Mouse (Mus musculus) adipocyte (in vitro differentiated cells): ENCODE data around the gene Emc9.

ENCODE experiments used
- DNase-seq: peaks from one replicate; pipeline ENCODE4 v3.0.0-alpha.2; 2016; ENCODE audit warnings: low spot score

Emc9 gene

GRCm38 (mm10) chr14:55560202-55561073, 24.7 kb downstream of the Emc9 start, which contains the start of gene A730061H03Rik:
A730061H03Rik (minus strand) TSS chr14:55560406.
- DNase-seq, result peak; percentile 96

DNA sequence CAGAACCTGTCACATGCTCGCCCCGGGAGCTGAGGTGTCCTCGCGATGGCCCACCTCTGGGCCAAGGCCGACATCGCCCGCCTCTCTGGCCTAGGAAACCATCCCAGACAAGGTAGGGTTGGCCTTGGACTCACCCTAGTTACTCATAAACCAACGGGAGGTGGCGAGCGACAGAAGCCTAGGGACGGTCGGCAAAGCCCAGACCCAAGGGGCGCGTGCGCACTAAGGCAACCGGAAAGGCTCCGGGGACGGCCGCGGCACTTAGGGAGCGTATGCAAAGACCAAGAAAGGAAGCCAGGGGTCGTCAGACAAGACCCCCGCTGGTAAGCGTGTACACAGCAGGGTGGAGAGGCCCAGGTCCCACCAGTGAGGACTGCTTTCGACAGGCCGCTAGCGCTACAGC, 25.3 kb downstream of the Emc9 start, which contains the start of gene Dcaf11:
Gene Dcaf11, plus strand, starts transcription at position 208 of the 403 bp plus-strand sequence.
- peak; percentile 89 for DNase-seq

DNA sequence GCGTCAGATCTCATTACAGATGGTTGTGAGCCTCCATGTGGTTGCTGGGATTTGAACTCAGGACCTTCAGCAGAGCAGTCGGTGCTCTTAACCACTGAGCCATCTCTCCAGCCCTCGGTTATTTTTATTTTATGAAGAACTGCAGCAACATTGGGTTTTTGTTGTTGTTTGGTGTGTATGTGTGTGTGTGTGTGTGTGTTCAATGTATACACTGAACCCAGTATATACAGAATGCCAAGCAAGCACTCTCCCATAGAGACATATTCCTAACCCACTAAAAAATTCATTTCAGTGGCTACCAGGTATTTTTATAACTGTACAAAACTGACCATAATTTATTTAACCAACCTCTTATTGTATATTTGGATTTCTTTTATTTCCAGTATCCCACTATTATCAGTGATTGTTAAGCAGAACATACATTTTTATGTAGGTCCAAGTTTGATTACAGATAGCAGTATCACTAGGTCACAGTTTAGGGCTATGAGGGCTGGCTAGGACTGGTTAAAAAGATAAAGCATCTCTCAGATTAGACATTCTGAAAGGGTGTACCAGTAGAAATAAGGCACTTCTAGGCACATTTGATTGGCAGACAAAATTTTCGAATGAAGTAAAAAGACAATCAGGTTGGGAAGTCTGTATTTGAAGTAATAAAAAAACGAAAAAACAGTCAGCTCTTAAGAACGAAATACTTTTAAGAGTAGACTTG, 26.2 kb downstream of the Emc9 start:
- no peak for DNase-seq

DNA sequence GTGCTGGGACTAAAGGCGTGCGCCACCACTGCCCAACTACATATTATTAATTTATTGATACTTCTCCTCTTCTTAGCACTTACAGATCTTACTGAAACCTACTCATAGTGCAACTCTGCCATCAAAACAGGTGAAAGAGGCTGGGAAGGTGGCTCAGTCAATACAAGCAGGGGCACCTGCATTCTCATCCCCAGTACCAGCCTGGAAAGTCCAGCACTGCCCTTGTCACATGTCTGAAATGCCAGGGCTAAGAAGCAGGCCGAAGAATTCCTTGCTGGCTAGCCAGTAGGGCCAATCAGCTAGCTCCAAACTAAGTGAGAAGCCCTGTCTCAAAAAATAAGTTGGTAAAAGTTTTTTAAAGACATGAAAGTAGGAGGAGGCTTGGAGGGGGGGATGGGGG, 27.5 kb downstream of the Emc9 start:
- no peak for DNase-seq

- DNase-seq, result peak; percentile 85
Measured at GRCm38 (mm10) chr14:55557003-55557402, 28.1 kb downstream of the Emc9 start.

DNA sequence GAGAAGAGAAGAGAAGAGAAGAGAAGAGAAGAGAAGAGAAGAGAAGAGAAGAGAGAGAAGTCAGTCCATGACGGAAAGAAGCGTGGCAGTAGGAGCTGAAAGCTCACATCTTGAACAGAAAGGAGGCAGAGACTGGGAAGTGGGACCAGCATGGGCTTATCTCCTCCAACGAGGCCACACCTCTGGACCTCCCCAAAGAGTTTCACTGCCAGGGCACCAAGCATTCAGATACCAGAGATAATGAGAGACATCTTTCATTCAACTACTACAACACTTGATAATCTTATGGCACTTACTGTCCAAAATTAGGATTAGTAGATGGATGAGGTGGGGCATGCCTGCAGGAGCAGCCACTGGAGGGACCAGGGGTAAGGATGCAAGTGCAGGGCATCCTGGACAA, 29.3 kb downstream of the Emc9 start:
- DNase-seq, result no peak

DNA sequence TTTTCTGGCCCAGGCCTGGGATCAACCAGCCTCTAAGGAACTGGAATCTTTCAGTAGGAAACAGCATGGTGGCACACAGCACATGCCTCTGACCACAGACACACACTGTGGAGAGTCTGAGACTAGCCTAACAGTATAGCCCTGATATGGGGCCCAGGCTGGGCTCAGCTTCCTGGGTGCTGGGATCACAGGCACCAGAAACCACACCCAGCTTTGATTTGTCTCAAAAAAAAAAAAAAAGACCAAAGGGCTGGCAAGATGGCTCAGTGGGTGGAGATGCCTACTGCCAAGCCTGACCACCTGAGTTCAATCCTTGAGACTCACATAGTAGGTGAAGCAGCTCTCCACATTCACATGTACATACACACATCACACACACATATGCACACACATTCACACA, 30.5 kb downstream of the Emc9 start:
- no peak for DNase-seq

DNA sequence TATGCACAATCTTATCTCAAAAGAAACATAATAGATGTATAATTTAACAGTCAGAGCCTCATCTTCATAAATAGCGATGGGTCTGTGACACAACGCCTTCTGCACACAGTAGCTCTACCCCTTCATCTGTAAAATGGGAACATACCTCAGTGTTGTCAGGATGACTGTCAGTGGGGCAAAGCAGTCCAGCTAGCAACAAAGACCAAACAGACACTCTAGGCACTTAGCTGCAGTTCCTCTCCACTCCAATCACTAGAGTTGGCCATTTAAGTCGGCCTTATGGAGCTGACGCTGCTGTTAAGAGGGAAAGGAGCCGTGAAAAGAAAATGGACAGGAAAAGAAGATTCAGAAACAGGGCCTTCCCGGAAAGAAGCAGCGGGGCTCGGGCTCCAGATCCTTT, 33.3 kb downstream of the Emc9 start:
- DNase-seq, result no peak

DNA sequence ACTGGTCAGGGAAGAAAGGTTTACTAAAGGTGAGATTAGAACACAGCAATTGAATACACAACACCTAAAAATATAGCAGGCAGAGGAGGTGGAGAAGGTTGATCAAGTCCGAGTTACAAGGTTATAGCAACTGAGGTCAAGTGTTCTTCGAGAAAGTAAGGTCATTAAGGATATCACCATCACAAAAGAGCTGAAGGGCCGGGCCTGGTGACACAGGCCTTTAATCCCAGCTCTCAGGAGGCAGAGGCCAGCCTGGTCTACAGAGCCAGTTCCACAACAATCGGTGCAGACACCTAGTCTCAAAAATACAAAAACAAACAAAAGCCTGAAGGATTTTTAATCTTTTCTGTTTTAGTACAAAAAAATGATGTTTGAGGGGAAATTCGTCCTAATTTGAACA, 33.8 kb downstream of the Emc9 start:
- DNase-seq, result no peak

DNA sequence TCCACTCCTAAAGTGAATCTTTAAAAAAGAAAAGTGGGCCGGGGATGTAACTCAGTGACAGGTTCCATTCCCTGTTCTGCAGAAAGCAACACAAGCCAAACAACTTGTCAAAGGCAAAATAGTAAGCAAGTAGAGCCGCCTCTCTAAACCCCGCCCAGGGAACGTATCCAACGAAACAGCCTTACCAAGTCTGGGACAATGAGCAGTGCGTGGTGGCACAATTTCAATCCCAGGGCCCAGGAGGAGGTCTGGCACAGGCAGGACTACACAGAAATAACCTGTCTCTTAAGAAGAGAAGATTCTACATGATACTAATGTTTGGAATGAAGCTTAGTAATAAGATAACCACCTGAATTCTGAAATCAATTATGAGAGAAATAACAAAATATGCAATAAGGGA, 34.9 kb downstream of the Emc9 start:
- DNase-seq, result no peak

DNA sequence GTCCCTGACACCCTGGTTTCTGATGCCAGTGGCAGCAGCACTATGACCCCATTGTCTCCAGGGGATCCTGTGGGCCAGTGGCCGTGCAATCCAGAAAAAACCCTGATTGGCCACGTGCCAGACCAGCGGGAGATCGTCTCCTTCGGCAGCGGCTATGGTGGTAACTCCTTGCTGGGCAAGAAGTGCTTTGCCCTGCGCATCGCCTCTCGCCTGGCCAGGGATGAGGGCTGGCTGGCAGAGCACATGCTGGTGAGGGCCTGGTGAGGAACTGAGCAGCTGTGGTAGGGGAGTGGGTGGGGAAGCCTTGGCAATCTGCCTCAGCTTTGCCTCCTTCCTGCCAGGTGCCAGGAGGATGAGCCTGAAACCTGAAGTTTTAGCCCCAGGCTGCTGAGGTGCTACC, 40.8 kb downstream of the Emc9 start:
- DNase-seq, result no peak

- no peak for DNase-seq
Measured at GRCm38 (mm10) chr14:55542268-55542667, 42.8 kb downstream of the Emc9 start.

DNA sequence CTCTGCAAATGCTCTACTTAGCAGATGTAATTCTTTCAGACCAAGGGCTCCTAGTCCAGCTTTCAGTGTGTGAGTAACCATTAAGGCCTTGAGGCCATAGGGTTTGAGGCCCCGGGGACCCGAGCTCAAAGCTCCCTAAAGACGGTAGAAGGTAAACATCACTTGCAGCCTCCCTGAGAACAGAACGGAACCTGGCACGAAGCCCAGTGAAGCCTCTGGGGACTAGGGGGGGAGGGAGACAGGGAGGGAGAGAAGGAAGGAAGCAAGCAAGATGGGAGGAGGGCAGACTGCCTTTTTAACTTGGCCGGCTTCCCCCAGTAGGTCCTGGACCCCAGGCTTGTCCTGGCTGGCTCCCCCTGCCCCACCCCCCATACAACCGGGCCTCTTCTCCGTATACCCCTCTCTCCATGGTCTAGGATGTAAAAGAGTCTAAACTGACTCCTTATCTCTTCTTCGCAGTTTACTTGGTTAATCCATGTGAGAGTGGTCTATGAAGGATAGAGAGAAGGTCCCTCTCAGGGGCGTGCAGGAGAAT, 44.2 kb downstream of the Emc9 start:
- peak; percentile 78 for DNase-seq

DNA sequence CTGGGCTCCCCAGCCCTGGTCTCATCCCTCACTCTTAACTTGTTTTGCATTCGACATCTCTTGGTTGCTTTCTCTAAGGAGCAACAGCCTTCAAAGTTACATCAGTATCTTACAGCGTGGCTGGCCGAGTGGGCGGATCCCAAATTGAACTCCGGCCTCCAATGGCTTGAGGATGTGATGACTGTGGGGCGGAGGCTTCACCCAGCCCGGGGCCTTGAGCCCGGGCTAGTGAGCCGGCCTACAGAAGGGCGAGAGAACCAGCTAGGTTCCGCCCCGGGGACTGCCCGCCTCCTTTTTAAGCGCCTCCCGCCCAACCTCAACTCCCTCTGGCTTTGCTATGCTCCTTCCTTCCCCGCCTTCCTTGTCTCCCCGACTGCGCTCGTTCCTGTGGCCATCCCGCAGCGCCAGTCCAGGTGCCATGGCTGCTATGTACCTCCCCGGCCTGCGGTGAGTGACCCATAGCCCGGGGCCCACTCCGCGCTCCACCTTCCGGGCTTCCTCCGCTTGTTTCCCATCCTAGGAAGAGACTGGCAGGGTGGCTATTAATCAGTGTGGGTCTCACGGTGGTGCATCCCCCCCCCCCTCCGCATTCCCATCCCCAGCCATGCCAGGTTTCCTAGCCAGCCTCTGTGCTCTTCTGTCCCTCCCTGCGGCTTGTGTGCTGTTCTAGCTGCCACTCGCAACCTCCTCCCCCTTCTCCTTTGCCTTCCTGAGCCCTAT, 44.9 kb downstream of the Emc9 start, which contains the start of gene Pck2:
Gene Pck2, plus strand, starts transcription at position 200 of the 720 bp plus-strand sequence.
- DNase-seq, result peak; percentile 84

- DNase-seq, result peak; percentile 44
Measured at GRCm38 (mm10) chr14:55536116-55536745, 48.9 kb downstream of the Emc9 start.
